Mouse (Mus musculus): ENCODE data around the gene Gkn2. TPM values are rescaled to one million over a fixed set of nuclear protein-coding genes. Genes with fewer than 3 reads are reported as not detected.

Gene Gkn2
- total RNA-seq (2022), result not detected

DNA sequence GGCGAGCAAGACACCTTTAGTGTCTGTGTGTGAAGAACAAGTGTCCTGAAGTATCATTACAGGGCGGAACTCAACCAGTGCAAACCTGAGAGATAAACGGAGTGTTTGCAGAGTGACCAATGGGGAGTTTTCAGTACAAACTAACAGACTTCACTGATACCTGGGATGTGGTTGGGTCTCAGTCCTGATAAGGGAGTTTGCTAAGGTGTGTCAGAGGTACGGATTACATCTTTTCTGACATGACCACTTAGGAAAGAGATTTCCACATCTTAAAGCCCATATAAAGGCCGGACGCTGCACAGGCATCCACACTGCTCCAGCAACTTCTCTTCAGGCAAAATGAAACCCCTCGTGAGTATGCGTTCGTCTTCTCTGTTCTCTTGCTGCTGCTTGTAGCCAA is at the start of gene Gkn2:
Gkn2 (plus strand) TSS at position 301 of the 400 bp plus-strand sequence.
- no peak for DNase-seq (ENCODE audit: low spot score in 2 of 2)

DNA sequence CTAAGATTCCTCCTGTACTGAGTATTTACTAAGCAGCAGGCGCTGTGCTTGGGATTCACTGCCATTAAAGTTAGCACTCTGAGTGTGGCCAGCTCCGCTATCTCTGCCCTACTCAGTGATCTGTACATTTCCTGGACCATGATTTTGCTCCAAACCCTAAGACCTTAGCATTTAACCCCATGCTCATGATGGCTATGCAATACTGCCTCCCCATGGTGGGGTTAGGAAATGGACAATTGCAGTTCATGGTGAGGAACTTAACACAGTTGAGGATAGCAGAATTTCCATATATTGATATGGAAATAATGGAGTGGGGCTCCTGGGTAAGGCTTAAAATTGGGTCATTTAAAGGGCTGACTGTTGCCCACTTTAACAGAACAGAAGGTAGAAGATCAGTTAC is 49.8 kb upstream of the Gkn2 start:
- no peak for DNase-seq (ENCODE audit: low spot score in 2 of 2)

DNA sequence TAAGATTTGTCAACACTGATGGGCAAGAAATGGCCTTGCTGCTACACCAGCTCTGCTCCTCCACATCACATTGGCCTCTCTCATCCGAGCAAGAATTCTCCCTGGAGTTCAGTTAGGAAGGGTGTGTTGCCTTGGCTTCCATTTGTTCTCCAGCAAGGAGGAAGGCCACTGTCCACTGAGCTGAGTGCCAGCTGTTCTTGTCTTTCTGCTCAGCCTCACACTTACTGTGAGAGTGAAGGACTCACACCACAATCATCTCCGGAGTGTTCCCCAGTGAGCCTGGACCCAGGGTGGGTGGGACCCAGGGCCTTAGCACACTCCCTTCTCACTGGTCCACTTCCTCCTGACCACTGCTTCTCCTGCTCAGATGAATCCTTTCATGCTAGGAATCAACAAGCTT is 46.2 kb upstream of the Gkn2 start:
- no peak for DNase-seq (ENCODE audit: low spot score in 2 of 2)

DNA sequence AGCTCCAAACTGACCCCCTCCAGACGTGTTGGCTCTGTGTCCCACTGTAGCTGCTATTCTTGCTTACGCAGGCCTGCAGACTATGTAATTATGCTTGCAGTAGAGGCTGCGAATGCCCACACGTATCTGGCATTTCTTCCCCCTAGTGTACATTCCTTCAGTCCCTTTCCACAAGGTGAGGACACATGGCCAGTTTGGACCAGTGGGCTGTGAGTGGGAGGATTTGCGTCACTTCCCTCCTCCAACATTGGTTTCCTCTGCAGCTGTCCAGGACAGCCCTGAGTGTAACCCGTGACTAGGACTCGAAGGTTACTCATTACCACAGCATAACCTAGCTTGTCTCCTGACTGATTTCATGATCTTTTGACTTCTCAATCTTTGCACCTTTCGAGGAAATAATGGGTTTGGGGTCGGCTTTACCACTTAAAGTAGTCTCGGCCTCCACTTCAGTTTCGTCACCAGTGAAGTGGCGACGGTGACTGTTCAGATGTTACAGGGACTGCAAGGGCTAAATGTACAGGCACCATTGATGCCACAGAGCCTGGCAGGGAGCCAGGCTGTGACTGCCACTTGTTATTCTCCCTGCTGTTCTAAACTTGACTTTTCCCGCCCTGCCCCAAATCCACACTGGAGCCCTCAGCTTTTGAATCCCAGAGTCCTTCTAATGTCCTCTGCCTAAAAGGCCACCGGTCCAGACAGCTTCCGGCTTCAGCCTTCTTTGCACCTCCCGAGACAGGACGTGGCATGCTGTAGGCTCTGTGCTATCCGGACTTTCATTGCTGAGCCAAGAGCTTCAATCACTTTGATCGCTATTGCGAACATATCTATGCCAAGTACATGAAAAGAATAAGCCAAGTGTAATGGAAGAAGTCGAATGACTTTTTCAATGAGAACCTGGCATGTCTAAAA is 44.6 kb upstream of the Gkn2 start:
- DNase-seq (ENCODE audit: low spot score in 2 of 2), result no peak

DNA sequence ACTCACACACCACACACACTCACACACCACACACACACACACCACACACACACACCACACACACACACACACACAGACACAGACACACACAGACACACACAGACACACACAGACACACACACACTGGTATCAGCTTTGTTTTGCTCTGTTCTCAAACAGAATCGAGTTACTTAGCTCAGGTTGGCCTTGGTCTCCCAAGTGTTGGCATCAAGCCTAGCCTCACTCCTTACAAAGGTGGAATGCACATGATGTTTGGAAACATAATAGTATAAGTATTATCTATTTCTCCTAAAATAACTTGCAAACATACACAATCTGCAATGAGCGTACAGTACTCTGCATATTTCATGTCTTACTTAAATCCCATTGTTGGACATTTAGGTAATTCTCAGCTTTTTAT is 40.8 kb upstream of the Gkn2 start:
- DNase-seq (ENCODE audit: low spot score in 2 of 2), result no peak

DNA sequence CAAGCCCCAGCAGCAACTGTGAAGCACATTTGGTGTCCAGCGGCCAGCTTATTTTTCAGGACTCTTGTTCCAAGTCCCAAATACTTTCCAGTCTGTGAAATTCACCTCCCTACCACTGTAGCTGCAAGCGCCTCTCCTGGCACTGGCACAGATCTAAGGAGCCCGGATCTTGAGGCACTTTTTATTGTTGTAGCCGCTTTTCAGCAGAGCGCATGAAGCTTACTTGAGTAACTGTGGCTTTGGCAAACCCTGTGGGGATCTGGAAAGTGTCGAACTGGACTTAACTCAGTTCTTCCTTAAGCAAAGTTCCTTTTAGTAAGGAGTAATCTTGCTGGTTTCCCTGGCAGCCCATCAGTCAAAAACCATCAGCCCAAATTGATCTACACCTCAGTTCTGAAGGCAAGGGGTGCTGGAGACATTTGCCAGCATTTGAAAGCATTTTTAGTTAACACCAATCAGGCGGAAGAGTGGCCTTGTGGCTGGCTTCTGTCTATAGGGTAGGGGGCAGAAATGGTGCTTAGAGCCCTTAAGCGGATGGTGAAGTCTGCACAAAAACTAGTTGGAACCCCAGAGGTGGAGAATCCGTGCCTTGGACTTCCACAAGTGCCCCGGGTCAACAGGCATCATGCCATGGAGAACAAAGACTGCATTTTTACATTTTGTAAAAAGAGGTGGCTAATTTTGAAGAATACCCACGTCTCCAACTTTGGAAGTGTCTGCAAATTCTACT is 38.6 kb upstream of the Gkn2 start:
- peak; percentile 28 for DNase-seq (ENCODE audit: low spot score in 2 of 2)

DNA sequence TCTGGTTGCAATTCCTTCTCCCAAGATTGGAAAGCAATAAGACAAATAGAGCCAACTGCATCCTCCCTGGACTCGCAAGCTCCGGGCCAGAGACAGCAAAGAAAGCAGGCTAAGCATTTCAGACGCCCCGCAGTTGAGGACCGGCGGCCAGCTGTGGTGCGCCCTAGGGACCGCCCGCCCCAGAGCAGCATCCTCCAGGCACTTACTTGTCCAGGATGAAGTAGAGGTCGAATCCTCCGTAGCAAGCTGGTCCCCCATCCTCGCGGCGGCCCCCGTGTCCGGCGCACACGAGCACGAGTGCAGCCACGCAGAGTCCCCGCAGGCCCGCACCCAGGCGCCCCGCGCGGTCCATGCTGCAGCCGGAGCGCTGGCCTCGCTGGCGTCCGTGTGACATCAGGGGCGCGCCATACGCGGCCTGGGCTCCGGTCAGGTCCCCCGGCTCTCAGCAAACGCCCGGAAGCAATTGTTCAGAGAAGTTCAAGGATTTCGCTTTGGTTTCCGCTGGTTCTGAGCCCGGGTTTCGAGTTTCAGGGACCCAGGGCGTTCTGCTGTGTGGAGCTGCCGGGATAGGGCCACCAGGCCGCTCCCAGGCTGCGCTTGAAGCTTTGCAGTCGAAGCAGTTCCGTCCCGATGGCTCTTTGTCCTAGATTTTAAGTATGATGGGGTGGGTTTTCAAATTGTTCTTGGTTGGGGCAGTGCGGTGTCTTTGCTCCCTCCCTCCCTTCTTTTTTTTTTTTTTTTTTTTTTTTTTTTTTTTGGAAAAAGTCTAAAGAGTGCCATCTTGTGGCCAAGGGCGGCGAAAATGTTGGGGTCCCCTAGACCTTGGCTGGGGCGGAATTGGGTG is 37.8 kb upstream of the Gkn2 start, which contains the start of gene Antxr1:
Antxr1 (minus strand) TSS at position 731 of the 844 bp plus-strand sequence.
- DNase-seq (ENCODE audit: low spot score in 2 of 2), result peak in 1 of 2 experiments; percentile 54

DNA sequence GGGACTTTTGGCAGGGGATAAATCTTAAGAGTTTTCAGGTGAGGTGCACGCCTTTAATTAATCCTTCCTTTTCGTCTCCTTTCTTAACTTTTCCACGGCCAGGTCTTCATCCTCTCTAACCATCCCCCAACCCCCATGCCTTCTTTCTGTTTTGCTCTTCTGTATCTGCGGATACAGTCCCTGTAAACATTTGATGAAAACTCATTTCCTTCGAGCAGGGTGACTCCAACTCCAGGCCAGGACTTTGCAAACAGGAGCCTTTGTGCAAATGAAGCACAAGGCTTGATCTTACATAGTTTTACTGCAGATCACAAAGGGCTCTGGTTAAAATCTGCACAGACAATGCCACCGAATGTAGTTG is 37.2 kb upstream of the Gkn2 start:
- peak in 1 of 2 experiments; percentile 20 for DNase-seq (ENCODE audit: low spot score in 2 of 2)

DNA sequence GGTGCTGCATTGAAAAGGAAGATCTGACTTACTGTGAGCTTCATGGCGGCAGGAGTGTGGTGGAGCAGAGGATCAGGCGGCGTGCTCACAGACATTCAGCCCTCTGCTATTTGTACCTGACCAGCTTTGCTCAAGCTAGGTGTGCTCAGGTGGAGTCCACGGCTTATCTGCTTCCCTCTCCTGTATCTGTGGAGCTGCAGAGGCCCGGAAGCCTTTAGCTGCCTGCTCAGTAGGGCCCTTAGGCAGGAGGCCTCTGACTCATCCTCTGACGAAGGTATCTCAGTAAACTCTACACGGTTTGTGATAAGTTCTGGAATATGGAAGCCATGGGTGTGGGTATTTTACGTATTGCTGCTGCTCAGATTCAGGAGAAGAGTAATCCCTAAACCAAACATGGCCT is 22.3 kb upstream of the Gkn2 start, which contains the start of gene Gkn1:
Gkn1 (minus strand) TSS at position 114 of the 400 bp plus-strand sequence.
- DNase-seq (ENCODE audit: low spot score in 2 of 2), result no peak

DNA sequence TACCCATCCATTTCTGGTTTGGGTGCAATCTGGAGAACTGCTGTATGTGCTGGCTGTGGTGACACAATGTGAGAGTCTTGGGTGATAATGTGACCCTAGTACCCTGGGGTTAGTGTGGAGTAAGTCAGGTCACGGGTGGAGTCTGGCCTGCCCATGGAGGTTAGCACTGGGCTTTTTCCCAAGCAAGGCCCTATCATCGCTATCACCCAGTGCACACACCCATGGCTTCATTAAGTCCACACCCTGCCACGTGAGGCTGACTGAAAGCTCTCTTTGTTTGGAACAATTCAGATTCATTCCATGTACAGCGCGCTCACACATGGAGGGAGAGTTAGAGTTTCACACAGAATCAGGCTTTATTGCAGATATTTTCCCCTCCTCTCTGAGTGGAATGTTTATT is 18.7 kb upstream of the Gkn2 start:
- DNase-seq (ENCODE audit: low spot score in 2 of 2), result no peak

DNA sequence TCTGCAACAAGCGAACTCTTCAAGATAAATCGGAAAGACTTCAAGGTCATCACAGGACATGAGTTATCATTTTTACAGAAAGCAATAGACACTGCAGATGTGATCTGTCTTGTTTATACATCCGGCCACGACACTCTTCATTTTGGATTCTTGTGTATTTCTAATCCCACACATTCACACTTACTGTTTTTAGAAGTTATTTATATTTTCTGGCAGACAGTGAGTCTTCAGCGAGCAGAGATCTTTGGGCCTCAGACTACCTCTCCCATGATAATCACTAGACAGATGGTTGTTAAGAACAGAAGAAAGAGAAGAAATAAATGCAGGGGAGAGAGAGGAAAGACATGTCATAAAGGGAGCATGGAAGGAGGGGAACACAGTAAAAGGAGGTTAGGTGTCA is 3.9 kb upstream of the Gkn2 start:
- no peak for DNase-seq (ENCODE audit: low spot score in 2 of 2)

DNA sequence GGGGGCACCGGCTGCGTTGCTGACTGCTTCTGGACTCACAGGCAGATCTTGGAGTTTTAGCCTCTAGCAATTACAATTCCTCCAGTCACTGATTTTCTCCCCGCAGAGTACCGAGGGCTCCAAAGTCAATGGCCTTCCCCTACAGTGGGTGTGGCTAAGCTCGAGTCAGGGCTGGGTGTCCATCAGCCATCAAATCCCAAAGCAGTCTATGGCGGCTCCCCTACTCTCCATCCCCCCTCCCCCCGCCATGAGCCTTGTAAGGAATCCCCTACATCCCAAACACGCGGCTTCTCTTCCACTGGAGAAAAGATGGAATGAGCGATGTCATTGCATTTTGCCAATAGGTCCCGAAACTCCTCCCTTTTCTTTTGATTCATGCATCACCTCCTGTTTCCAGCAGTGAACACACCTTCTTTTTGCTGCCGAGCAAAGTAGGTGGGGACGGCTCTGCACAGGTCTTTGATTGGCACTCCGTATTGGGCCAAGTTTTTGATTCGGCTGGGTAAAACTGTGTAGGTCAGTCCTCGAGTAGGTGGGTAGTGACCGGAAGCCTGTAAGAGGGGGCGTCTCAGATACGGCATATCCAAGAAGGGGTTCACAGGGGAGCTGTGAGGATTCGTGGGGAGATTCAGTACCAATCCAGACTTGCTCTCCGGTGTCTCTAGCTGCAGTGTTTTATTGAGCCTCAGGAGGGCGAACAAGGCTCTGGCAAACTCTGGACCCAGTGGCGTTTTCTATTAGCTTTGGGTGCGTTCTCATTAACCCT is 11.0 kb downstream of the Gkn2 start:
- DNase-seq (ENCODE audit: low spot score in 2 of 2), result no peak

DNA sequence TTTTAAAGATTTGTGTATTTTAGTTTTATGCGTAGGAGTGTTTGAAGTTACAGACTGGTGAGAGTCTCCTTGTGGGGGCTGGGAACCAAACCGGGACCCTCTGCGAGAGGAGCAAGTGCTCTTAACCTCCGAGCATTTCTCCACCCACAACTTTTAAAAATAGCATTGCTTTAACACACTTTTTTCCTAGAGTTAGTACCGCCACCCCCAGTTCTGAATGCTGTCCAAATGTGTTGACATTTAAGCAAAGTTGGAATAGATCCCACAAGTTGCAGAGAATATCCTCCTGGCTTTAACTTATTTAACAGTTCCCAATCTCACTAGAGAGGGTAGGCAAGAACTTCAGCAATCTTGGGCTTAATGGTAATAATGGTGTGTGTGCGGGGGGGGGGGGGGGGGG is 11.6 kb downstream of the Gkn2 start:
- DNase-seq (ENCODE audit: low spot score in 2 of 2), result peak in 1 of 2 experiments; percentile 42

DNA sequence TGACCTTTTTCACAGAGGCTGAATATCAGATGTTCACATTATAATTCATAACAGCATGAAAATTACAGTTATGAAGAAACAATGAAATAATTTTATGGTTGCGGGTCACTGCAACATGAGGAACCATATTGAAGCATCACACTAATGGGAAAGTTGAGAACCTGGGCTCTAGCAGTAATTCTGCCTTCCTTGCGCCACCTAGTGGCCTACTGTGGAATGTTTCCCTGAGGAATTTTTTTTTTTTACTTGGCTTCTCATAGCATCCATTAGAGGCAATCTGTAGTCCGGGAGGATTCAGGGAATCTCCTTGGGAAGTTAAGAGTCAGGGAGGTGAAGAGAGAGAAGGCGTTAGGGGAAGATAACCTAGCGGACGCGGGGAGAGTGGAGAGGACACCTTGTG is 13.0 kb downstream of the Gkn2 start:
- DNase-seq (ENCODE audit: low spot score in 2 of 2), result peak in 1 of 2 experiments; percentile 49

DNA sequence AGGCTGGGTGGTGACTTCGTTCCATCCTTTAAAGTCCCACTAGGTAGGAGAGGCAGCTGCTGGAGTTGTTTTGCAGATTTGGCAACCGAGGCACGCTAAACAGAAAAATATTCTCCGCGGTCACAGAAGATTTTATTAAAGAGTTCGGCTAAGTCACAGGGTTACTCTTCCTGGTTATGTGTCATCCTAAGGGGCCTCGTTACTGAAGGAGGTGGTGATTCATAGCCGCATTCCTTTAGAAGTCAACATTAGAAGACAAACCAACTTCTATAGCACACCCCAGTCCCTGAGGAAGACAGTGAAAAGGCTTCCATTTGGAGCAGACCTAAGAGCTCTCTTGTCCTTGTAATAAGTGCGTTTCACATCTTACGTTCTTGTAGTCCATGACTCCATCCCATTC is 13.5 kb downstream of the Gkn2 start:
- no peak for DNase-seq (ENCODE audit: low spot score in 2 of 2)

DNA sequence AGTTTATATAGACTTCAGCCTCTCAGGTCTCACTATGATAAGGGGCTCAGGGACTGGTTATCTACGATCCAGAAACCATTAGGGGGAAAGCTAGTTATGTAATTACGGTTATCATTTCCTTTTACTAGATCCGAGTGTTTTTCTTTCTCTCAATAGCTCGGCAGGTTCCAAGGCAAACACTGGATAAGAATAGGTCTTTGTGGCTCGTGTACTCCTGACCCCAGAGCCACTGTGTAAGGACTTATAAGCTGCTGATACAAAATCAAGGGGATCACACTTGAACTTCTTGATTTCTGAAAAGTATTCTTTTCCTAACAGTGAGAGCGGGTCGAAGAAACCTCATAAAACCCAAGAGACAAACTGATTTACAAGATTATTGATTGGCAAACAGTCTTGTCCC is 15.7 kb downstream of the Gkn2 start, which contains the start of gene Gkn3:
Gkn3 (minus strand) TSS at position 59 of the 400 bp plus-strand sequence.
- no peak for DNase-seq (ENCODE audit: low spot score in 2 of 2)

DNA sequence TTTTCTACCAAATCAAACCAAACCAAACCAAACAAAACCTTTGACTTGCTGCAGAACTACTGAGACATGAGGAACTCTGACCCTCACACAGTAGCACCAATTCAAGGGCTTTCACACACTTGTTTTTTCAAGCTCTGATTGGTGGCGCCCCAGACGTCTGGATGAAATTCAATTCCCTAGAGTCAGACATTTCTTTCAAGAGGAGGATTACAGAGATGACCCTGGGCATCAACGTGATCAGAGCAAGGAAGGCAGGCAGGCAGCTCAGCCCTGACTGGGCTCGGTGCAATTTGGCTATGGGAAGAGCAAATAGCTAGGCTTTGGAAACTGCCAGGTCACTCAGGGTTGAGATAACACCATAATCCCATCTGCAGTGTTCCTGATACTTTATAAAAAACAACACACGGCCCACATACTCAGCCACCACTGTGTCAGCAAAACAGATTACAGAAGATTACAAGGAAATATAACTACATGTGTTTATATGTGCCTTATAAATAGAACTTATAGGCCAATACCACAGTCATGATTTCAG is 16.4 kb downstream of the Gkn2 start:
- DNase-seq (ENCODE audit: low spot score in 2 of 2), result no peak

DNA sequence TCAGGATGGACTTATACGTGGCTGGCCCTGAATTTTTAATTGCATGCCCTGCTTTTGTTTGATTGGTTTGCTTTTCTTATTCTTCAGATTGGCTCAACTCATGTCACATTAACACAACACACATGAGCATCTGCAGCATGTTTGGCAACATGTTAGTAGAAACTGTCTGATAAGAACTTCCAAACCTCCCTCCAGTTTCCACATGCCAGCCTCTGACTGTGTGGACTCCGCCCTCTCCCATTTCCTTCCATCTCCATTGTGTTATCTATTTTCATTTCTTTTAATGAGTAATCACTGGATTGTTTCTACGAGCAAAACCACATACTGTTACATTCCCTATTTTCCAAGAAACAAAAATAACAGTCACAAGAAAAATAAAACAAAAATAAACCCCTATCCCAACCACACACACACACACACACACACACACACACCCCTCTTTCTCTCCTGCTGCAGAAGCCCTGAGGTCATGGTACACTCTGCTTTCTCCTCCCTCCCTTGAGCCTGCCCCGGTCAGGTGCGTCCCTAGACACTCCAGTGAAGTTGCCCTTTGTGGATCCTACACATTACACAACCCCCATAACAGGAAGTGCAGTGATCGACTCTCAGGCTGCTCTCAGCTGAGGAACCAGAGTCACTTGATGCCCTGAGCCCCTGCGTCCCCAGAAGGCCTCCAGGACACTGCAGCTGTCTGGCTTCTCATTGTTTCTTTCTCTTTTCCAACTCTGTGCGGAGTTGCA is 20.5 kb downstream of the Gkn2 start:
- DNase-seq (ENCODE audit: low spot score in 2 of 2), result no peak

DNA sequence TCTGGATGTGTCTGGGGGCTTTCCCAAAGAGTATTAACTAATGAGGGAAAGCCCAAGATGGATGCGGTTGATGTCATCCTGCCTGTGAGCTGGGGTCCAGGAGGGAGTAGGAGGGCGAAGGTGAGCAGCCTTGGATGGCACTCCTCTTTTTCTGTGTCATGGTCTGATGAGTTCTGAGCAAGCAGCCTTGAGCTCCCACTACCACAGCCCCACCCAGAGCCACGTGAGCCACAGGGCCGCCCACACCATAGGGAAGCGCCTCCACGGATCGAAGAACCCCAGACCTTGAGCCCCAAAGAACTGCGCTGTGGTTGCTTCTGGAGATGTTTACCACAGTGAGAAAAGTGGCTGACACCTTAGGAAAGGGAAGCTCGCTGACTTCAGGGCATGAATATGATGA is 21.6 kb downstream of the Gkn2 start:
- no peak for DNase-seq (ENCODE audit: low spot score in 2 of 2)

DNA sequence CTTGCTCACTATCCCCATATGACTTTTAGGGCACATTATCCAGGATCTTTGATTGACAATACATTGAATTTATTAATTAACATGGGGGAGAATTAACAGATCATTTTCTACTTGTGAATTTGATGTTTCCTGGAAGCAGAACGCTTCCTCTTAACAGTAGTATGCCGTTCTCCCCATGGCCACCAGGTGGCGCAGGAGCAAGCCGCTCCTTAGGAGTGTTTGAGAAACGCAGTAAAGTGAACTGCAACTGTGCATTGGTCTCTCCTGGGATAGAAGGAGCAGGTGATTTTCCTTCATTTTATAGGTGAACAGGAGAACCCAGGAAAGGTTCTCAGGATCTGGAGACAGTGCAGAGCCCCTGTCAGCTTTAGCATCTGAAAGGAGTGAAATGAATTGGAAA is 26.0 kb downstream of the Gkn2 start:
- peak in 1 of 2 experiments; percentile 77 for DNase-seq (ENCODE audit: low spot score in 2 of 2)

Measured in left cerebral cortex, adult 8-10 months (tissue).